Mouse (Mus musculus) liver, embryonic 16.5 days (tissue): ENCODE measurements around the gene Prrt2. TPM values are rescaled to one million over a fixed set of nuclear protein-coding genes. Genes with fewer than 3 reads are reported as not detected.
A peak's percentile ranks its signal among the peaks of the same experiment; 100 is the strongest.

Experiments used
- ATAC-seq: fragments of 200-750 bp; cut with Nextera tagmentation; 2 replicates; pipeline ENCODE4 v1.8.0; 2017; ENCODE audit warnings: low read depth, mild to moderate bottlenecking, moderate number of reproducible peaks, moderate library complexity
- H3K27ac ChIP-seq: fragments of 300-500 bp; sonication (generic); 2 replicates; pipeline ENCODE4 v1.5.1; 2014; ENCODE audit warnings: mild to moderate bottlenecking, low read length
- H3K27me3 ChIP-seq: fragments of 300-500 bp; sonication (generic); 2 replicates; pipeline ENCODE4 v1.6.1; 2014; ENCODE audit warnings: low read depth, low read length, mixed read lengths; ENCODE audit not compliant: control insufficient read depth, insufficient read depth
- H3K36me3 ChIP-seq: fragments of 300-500 bp; sonication (generic); 2 replicates; pipeline ENCODE4 v1.6.1; 2014; ENCODE audit warnings: mild to moderate bottlenecking; ENCODE audit not compliant: control insufficient read depth, insufficient read depth
- H3K4me1 ChIP-seq: fragments of 300-500 bp; sonication (generic); 2 replicates; pipeline ENCODE4 v1.6.1; 2014; ENCODE audit warnings: low read depth, low read length, mixed read lengths; ENCODE audit not compliant: control insufficient read depth
- H3K4me2 ChIP-seq: fragments of 300-500 bp; sonication (generic); 2 replicates; pipeline ENCODE4 v1.6.1; 2014; ENCODE audit warnings: low read depth, low read length, mixed read lengths
- H3K4me3 ChIP-seq: fragments of 300-500 bp; sonication (generic); 2 replicates; pipeline ENCODE4 v1.5.1; 2014; ENCODE audit warnings: low read depth, mild to moderate bottlenecking, low read length
- H3K9ac ChIP-seq: fragments of 300-500 bp; sonication (generic); 2 replicates; pipeline ENCODE4 v1.6.1; 2014; ENCODE audit warnings: low read depth, low read length
- H3K9me3 ChIP-seq: fragments of 300-500 bp; sonication (generic); replicated peaks from 2 replicates; pipeline ENCODE4 v1.6.1; 2016; ENCODE audit warnings: low read length; ENCODE audit not compliant: control insufficient read depth
- WGBS: fragments of 180-500 bp; shearing (Covaris S2); extraction: QIAGEN DNeasy Blood & Tissue Kit; methylation state at CpG from one replicate; pipeline ENCODE4 v1.1.7; 2014; ENCODE audit not compliant: insufficient replicate concordance; 5-methylcytosine and 5-hydroxymethylcytosine counted together
- polyA plus RNA-seq: library from polyadenylated mRNA; unstranded; fragments of >200 nt; fragmentation: Nextera tagmentation; extraction: Ambion mirVana; gene quantifications from 2 replicates; pipeline ENCODE4 v1.2.1, GENCODE M21; 2015

Prrt2 gene
- 0.24 and 0.67 TPM in 2 replicates for polyA plus RNA-seq

- WGBS = 3% methylated on average over 35 of the region's 37 CpGs
- H3K4me3 ChIP-seq = peak within 1 kb of the TSS; percentile 36
- ATAC-seq = no peak
These were observed at the start of gene Prrt2, which contains the start of gene Gm42742 for GRCm38 (mm10) chr7:127020901-127021562. Gene Prrt2, minus strand, starts transcription at chr7:127021211. Gene Gm42742, minus strand, starts transcription at chr7:127021097.

GRCm38 (mm10) chr7:127066317-127066716, 45.3 kb upstream of the Prrt2 start:
- 69% methylated on average over 4 of the region's 4 CpGs for WGBS
- no peak for ATAC-seq
- Histone ChIP-seq H3K9ac (no peak overlapping the region), H3K4me1 (no peaks in the 10 kb centered on the region; the same call in 1 of the 2 replicates), H3K4me3 (no peak overlapping the region), H3K27ac (no peak overlapping the region), H3K36me3 (no peaks in the 10 kb centered on the region), H3K4me2 (no peak overlapping the region), H3K9me3 (no peaks in the 10 kb centered on the region), H3K27me3 (no peaks in the 10 kb centered on the region)

More at GRCm38 (mm10) chr7:127020901-127021562, at the start of gene Prrt2, which contains the start of gene Gm42742:
- H3K9me3 ChIP-seq = no peaks in the 10 kb centered on the region
- no peaks in the 10 kb centered on the region for H3K27me3 ChIP-seq
- H3K4me1 ChIP-seq = peaks cover 56% of the 10 kb centered on the region
- H3K27ac ChIP-seq = no peak within 1 kb of the TSS
- peak within 1 kb of the TSS; percentile 50 for H3K9ac ChIP-seq
- H3K4me2 ChIP-seq = peak within 1 kb of the TSS; percentile 66
- H3K36me3 ChIP-seq = peaks cover 19% of the 10 kb centered on the region

GRCm38 (mm10) chr7:127065538-127065937, 44.5 kb upstream of the Prrt2 start:
- no peaks in the 10 kb centered on the region; the same call in 1 of the 2 replicates for H3K4me1 ChIP-seq
- no peak overlapping the region for H3K4me3 ChIP-seq
- no peaks in the 10 kb centered on the region for H3K36me3 ChIP-seq
- no peak overlapping the region for H3K27ac ChIP-seq
- no peak overlapping the region for H3K9ac ChIP-seq
- ATAC-seq = no peak
- H3K4me2 ChIP-seq = no peak overlapping the region
- H3K9me3 ChIP-seq = no peaks in the 10 kb centered on the region
- WGBS = 58% methylated on average over 6 of the region's 6 CpGs
- no peaks in the 10 kb centered on the region for H3K27me3 ChIP-seq

GRCm38 (mm10) chr7:127055026-127055585, 34.1 kb upstream of the Prrt2 start:
- H3K4me2 ChIP-seq = no peak overlapping the region
- no peak overlapping the region for H3K27ac ChIP-seq
- H3K27me3 ChIP-seq = peaks cover 2% of the 10 kb centered on the region; the same call in 1 of the 2 replicates
- no peak overlapping the region for H3K4me3 ChIP-seq
- no peaks in the 10 kb centered on the region for H3K9me3 ChIP-seq
- ATAC-seq = no peak
- H3K4me1 ChIP-seq = no peaks in the 10 kb centered on the region
- 58% methylated on average over 5 of the region's 5 CpGs for WGBS
- H3K36me3 ChIP-seq = no peaks in the 10 kb centered on the region
- H3K9ac ChIP-seq = no peak overlapping the region

GRCm38 (mm10) chr7:127041851-127042672, 21.1 kb upstream of the Prrt2 start, which contains the start of gene Kif22:
Gene Kif22, minus strand, starts transcription at chr7:127042471.
- Histone ChIP-seq H3K4me2 (peak within 1 kb of the TSS; percentile 81), H3K9me3 (no peaks in the 10 kb centered on the region), H3K27me3 (no peaks in the 10 kb centered on the region), H3K4me1 (peaks cover 20% of the 10 kb centered on the region), H3K36me3 (peaks cover 21% of the 10 kb centered on the region), H3K27ac (peak within 1 kb of the TSS; percentile 82), H3K4me3 (peak within 1 kb of the TSS; percentile 95), H3K9ac (peak within 1 kb of the TSS; percentile 95)
- under 1% methylated on average over 53 of the region's 53 CpGs for WGBS
- ATAC-seq = peak; percentile 93

- Histone ChIP-seq H3K9me3 (no peaks in the 10 kb centered on the region), H3K27ac (no peak overlapping the region), H3K9ac (no peak overlapping the region), H3K27me3 (no peaks in the 10 kb centered on the region), H3K4me3 (no peak overlapping the region), H3K4me2 (no peak overlapping the region), H3K36me3 (peaks cover 83% of the 10 kb centered on the region), H3K4me1 (peaks cover 23% of the 10 kb centered on the region)
- 57% methylated on average over 1 of the region's 1 CpGs for WGBS
- ATAC-seq = no peak
These were observed 10.2 kb upstream of the Prrt2 start for GRCm38 (mm10) chr7:127031244-127031643.

- peak overlapping the region; percentile 27 for H3K27ac ChIP-seq
- no peak overlapping the region for H3K4me2 ChIP-seq
- no peak overlapping the region for H3K4me3 ChIP-seq
- no peaks in the 10 kb centered on the region for H3K9me3 ChIP-seq
- H3K9ac ChIP-seq = no peak overlapping the region
- no peak for ATAC-seq
- H3K36me3 ChIP-seq = peaks cover 75% of the 10 kb centered on the region
- no peaks in the 10 kb centered on the region for H3K27me3 ChIP-seq
- H3K4me1 ChIP-seq = peaks cover 26% of the 10 kb centered on the region
- WGBS = 97% methylated on average over 1 of the region's 1 CpGs
These were observed 9.2 kb upstream of the Prrt2 start for GRCm38 (mm10) chr7:127030172-127030571.

GRCm38 (mm10) chr7:127027885-127028284, 6.9 kb upstream of the Prrt2 start:
- peak overlapping the region; percentile 92 for H3K4me3 ChIP-seq
- no peaks in the 10 kb centered on the region for H3K27me3 ChIP-seq
- peak overlapping the region; percentile 98 for H3K9ac ChIP-seq
- peaks cover 49% of the 10 kb centered on the region for H3K4me1 ChIP-seq
- no peak for ATAC-seq
- H3K36me3 ChIP-seq = peaks cover 60% of the 10 kb centered on the region
- no peaks in the 10 kb centered on the region for H3K9me3 ChIP-seq
- H3K4me2 ChIP-seq = peak overlapping the region; percentile 97
- 63% methylated on average over 8 of the region's 8 CpGs for WGBS
- H3K27ac ChIP-seq = peak overlapping the region; percentile 97
